Mouse (Mus musculus) cerebellum, adult 9-11 months (tissue): ENCODE data around the gene Wdr70.
"Not testable (repeated sequence)": the region's sequence is repeated elsewhere in the genome, so short reads cannot be mapped to it uniquely, and the experiment has no call there.

ENCODE experiments used
- DNase-seq: peaks from one replicate; pipeline ENCODE4 v3.0.0; 2022

Gene Wdr70

GRCm38 (mm10) chr15:8098774-8099749 is at the start of gene Wdr70:
TSS of gene Wdr70 (minus strand) at chr15:8099209.
- DNase-seq, result peak; percentile 94

- DNase-seq, result no peak
Observed at GRCm38 (mm10) chr15:8135606-8136005, 36.6 kb upstream of the Wdr70 start.

- DNase-seq, result no peak
Observed at GRCm38 (mm10) chr15:8131761-8132160, 32.8 kb upstream of the Wdr70 start.

- no peak for DNase-seq
Observed at GRCm38 (mm10) chr15:8131268-8131667, 32.3 kb upstream of the Wdr70 start.

GRCm38 (mm10) chr15:8129281-8129680 is 30.3 kb upstream of the Wdr70 start:
- DNase-seq, result no peak

GRCm38 (mm10) chr15:8109782-8110181 is 10.8 kb upstream of the Wdr70 start:
- DNase-seq, result no peak

GRCm38 (mm10) chr15:8108966-8109743 is 10.1 kb upstream of the Wdr70 start, which contains the start of gene Nup155:
TSS of gene Nup155 (plus strand) at chr15:8109273.
- peak; percentile 93 for DNase-seq

- DNase-seq, result peak; percentile 15
Observed at GRCm38 (mm10) chr15:8108360-8108965, 9.5 kb upstream of the Wdr70 start.

- not testable (repeated sequence) for DNase-seq
Observed at GRCm38 (mm10) chr15:8101975-8102542, 3.0 kb upstream of the Wdr70 start.

GRCm38 (mm10) chr15:8097853-8098252 is 1.2 kb downstream of the Wdr70 start:
- DNase-seq, result peak; percentile 34

- not testable (repeated sequence) for DNase-seq
Observed at GRCm38 (mm10) chr15:8092668-8093067, 6.3 kb downstream of the Wdr70 start.

GRCm38 (mm10) chr15:8090685-8091084 is 8.3 kb downstream of the Wdr70 start:
- DNase-seq, result no peak

- no peak for DNase-seq
Observed at GRCm38 (mm10) chr15:8088715-8089114, 10.3 kb downstream of the Wdr70 start.

- no peak for DNase-seq
Observed at GRCm38 (mm10) chr15:8087293-8087692, 11.7 kb downstream of the Wdr70 start.

- no peak for DNase-seq
Observed at GRCm38 (mm10) chr15:8082139-8082538, 16.9 kb downstream of the Wdr70 start.

GRCm38 (mm10) chr15:8073159-8073558 is 25.9 kb downstream of the Wdr70 start:
- DNase-seq, result not testable (repeated sequence)

- DNase-seq, result no peak
Observed at GRCm38 (mm10) chr15:8065221-8065620, 33.8 kb downstream of the Wdr70 start.

- no peak for DNase-seq
Observed at GRCm38 (mm10) chr15:8051177-8051576, 47.8 kb downstream of the Wdr70 start.

GRCm38 (mm10) chr15:8039834-8040233 is 59.2 kb downstream of the Wdr70 start:
- no peak for DNase-seq

- DNase-seq, result no peak
Observed at GRCm38 (mm10) chr15:8038457-8038856, 60.6 kb downstream of the Wdr70 start.

- DNase-seq, result no peak
Observed at GRCm38 (mm10) chr15:8037825-8038224, 61.2 kb downstream of the Wdr70 start.

- DNase-seq, result no peak
Observed at GRCm38 (mm10) chr15:8031211-8031610, 67.8 kb downstream of the Wdr70 start.

GRCm38 (mm10) chr15:8030643-8031042 is 68.4 kb downstream of the Wdr70 start:
- no peak for DNase-seq
